Mouse (Mus musculus) lung, embryonic 16.5 days (tissue): ENCODE data around the gene Hivep3. TPM values are rescaled to one million over a fixed set of nuclear protein-coding genes. Genes with fewer than 3 reads are reported as not detected.

Experiments
- ATAC-seq: fragments of 200-750 bp; cut with Nextera tagmentation; 2 replicates; pipeline ENCODE4 v1.8.0; 2017; ENCODE audit warnings: low read depth, mild to moderate bottlenecking, moderate library complexity
- H3K27ac ChIP-seq: fragments of 300-500 bp; sonication (generic); 2 replicates; pipeline ENCODE4 v1.5.1; 2014; ENCODE audit warnings: mild to moderate bottlenecking, control low read depth, low read length
- H3K27me3 ChIP-seq: fragments of 300-500 bp; sonication (generic); 2 replicates; pipeline ENCODE4 v1.6.1; 2014; ENCODE audit warnings: low read depth, low read length, mixed read lengths; ENCODE audit not compliant: control insufficient read depth, insufficient read depth
- H3K36me3 ChIP-seq: fragments of 300-500 bp; sonication (generic); 2 replicates; pipeline ENCODE4 v1.6.1; 2014; ENCODE audit warnings: low read length; ENCODE audit not compliant: control insufficient read depth, insufficient read depth
- H3K4me1 ChIP-seq: fragments of 300-500 bp; sonication (generic); replicated peaks from 2 replicates; pipeline ENCODE4 v1.6.1; 2014; ENCODE audit warnings: low read length, mixed read lengths; ENCODE audit not compliant: control insufficient read depth, insufficient read depth
- H3K4me2 ChIP-seq: fragments of 300-500 bp; sonication (generic); 2 replicates; pipeline ENCODE4 v1.6.1; 2014; ENCODE audit warnings: low read depth, low read length, control low read depth
- H3K4me3 ChIP-seq: fragments of 300-500 bp; sonication (generic); 2 replicates; pipeline ENCODE4 v1.5.1; 2014; ENCODE audit warnings: mild to moderate bottlenecking, low read length, control low read depth
- H3K9ac ChIP-seq: fragments of 300-500 bp; sonication (generic); 2 replicates; pipeline ENCODE4 v1.6.1; 2014; ENCODE audit warnings: low read length, control low read depth
- H3K9me3 ChIP-seq: fragments of 300-500 bp; sonication (generic); 2 replicates; pipeline ENCODE4 v1.6.1; 2016; ENCODE audit warnings: low read length; ENCODE audit not compliant: control insufficient read depth
- WGBS: fragments of 180-500 bp; shearing (Covaris S2); extraction: QIAGEN DNeasy Blood & Tissue Kit; methylation state at CpG from one replicate; pipeline ENCODE4 v1.1.7; 2014; 5-methylcytosine and 5-hydroxymethylcytosine counted together
- polyA plus RNA-seq: library from polyadenylated mRNA; unstranded; fragments of >200 nt; fragmentation: Nextera tagmentation; extraction: Ambion mirVana; gene quantifications from 2 replicates; pipeline ENCODE4 v1.2.1, GENCODE M21; 2015

The Hivep3 gene
- polyA plus RNA-seq, 1 experiment from 2014 or later = 30.3 TPM

- WGBS = 80% methylated on average over 6 of the region's 6 CpGs
- H3K27me3 ChIP-seq = no peaks in the 10 kb centered on the region
- H3K9me3 ChIP-seq = no peaks in the 10 kb centered on the region
- H3K27ac ChIP-seq = no peak overlapping the region
- no peak overlapping the region for H3K4me3 ChIP-seq
- no peak for ATAC-seq
- no peaks in the 10 kb centered on the region for H3K36me3 ChIP-seq
- no peak overlapping the region for H3K9ac ChIP-seq
- peaks cover 17% of the 10 kb centered on the region; the same call in 1 of the 2 replicates for H3K4me1 ChIP-seq
- no peak overlapping the region for H3K4me2 ChIP-seq
Observed at GRCm38 (mm10) chr4:119750681-119751211, 17.2 kb downstream of the Hivep3 start.

- 34% methylated on average over 2 of the region's 2 CpGs for WGBS
- Histone ChIP-seq H3K4me2 (no peak overlapping the region), H3K36me3 (no peaks in the 10 kb centered on the region), H3K27me3 (no peaks in the 10 kb centered on the region), H3K4me3 (no peak overlapping the region), H3K4me1 (peaks cover 17% of the 10 kb centered on the region; the same call in 1 of the 2 replicates), H3K9ac (no peak overlapping the region), H3K9me3 (0 out of 2 replicates have a peak, but pooled peaks cover 2% of the 10 kb centered on the region), H3K27ac (no peak overlapping the region)
- peak; percentile 66 for ATAC-seq
Observed at GRCm38 (mm10) chr4:119751408-119752006, 17.9 kb downstream of the Hivep3 start.

- Histone ChIP-seq H3K27ac (no peak overlapping the region), H3K4me2 (no peak overlapping the region), H3K27me3 (no peaks in the 10 kb centered on the region), H3K9ac (no peak overlapping the region), H3K9me3 (0 out of 2 replicates have a peak, but pooled peaks cover 3% of the 10 kb centered on the region), H3K4me1 (no peaks in the 10 kb centered on the region), H3K4me3 (no peak overlapping the region), H3K36me3 (no peaks in the 10 kb centered on the region)
- WGBS = 71% methylated on average over 4 of the region's 4 CpGs
- ATAC-seq = no peak
Observed at GRCm38 (mm10) chr4:119759574-119760233, 26.1 kb downstream of the Hivep3 start.

GRCm38 (mm10) chr4:119760820-119761219, 27.2 kb downstream of the Hivep3 start:
- 0 out of 2 replicates have a peak, but pooled peaks cover 3% of the 10 kb centered on the region for H3K9me3 ChIP-seq
- no peak overlapping the region for H3K27ac ChIP-seq
- WGBS = 68% methylated on average over 7 of the region's 7 CpGs
- no peak overlapping the region for H3K9ac ChIP-seq
- no peaks in the 10 kb centered on the region for H3K27me3 ChIP-seq
- H3K4me3 ChIP-seq = no peak overlapping the region
- H3K36me3 ChIP-seq = no peaks in the 10 kb centered on the region
- ATAC-seq = 0 out of 2 replicates have a peak, but pooled peaks have one; percentile 23
- no peaks in the 10 kb centered on the region for H3K4me1 ChIP-seq
- no peak overlapping the region for H3K4me2 ChIP-seq

GRCm38 (mm10) chr4:119761459-119762121, 28.0 kb downstream of the Hivep3 start:
- Histone ChIP-seq H3K4me2 (no peak overlapping the region), H3K9me3 (0 out of 2 replicates have a peak, but pooled peaks cover under 1% of the 10 kb centered on the region), H3K4me1 (no peaks in the 10 kb centered on the region), H3K27ac (no peak overlapping the region), H3K36me3 (no peaks in the 10 kb centered on the region), H3K4me3 (no peak overlapping the region), H3K9ac (no peak overlapping the region), H3K27me3 (no peaks in the 10 kb centered on the region)
- WGBS = 63% methylated on average over 9 of the region's 9 CpGs
- ATAC-seq = peak; percentile 64; the same call in 1 of the 2 replicates

GRCm38 (mm10) chr4:119762171-119762570, 28.6 kb downstream of the Hivep3 start:
- Histone ChIP-seq H3K27me3 (no peaks in the 10 kb centered on the region), H3K9me3 (no peaks in the 10 kb centered on the region), H3K36me3 (no peaks in the 10 kb centered on the region), H3K9ac (no peak overlapping the region), H3K4me3 (no peak overlapping the region), H3K4me2 (no peak overlapping the region), H3K27ac (no peak overlapping the region), H3K4me1 (no peaks in the 10 kb centered on the region)
- ATAC-seq = no peak
- WGBS = 60% methylated on average over 2 of the region's 2 CpGs

- Histone ChIP-seq H3K27ac (no peak overlapping the region), H3K4me2 (no peak overlapping the region), H3K9ac (no peak overlapping the region), H3K9me3 (no peaks in the 10 kb centered on the region), H3K4me1 (no peaks in the 10 kb centered on the region), H3K4me3 (no peak overlapping the region), H3K27me3 (no peaks in the 10 kb centered on the region), H3K36me3 (no peaks in the 10 kb centered on the region)
- no peak for ATAC-seq
- 74% methylated on average over 3 of the region's 3 CpGs for WGBS
Observed at GRCm38 (mm10) chr4:119768046-119768445, 34.5 kb downstream of the Hivep3 start.

- no peak overlapping the region for H3K4me2 ChIP-seq
- H3K36me3 ChIP-seq = no peaks in the 10 kb centered on the region
- no peak for ATAC-seq
- no peak overlapping the region for H3K27ac ChIP-seq
- H3K9me3 ChIP-seq = no peaks in the 10 kb centered on the region
- H3K4me1 ChIP-seq = peaks cover 7% of the 10 kb centered on the region
- H3K27me3 ChIP-seq = no peaks in the 10 kb centered on the region
- 83% methylated on average over 3 of the region's 3 CpGs for WGBS
- H3K9ac ChIP-seq = no peak overlapping the region
- no peak overlapping the region for H3K4me3 ChIP-seq
Observed at GRCm38 (mm10) chr4:119775913-119776312, 42.3 kb downstream of the Hivep3 start.

GRCm38 (mm10) chr4:119777146-119777545, 43.6 kb downstream of the Hivep3 start:
- Histone ChIP-seq H3K4me1 (peaks cover 7% of the 10 kb centered on the region), H3K9ac (no peak overlapping the region), H3K4me3 (no peak overlapping the region), H3K9me3 (no peaks in the 10 kb centered on the region), H3K4me2 (no peak overlapping the region), H3K27me3 (no peaks in the 10 kb centered on the region), H3K27ac (no peak overlapping the region), H3K36me3 (no peaks in the 10 kb centered on the region)
- ATAC-seq = no peak
- 82% methylated on average over 3 of the region's 3 CpGs for WGBS
